Mouse (Mus musculus) lung, postnatal 10 days (tissue): Measurements from ENCODE around the gene Zfp663.

Source experiments
- DNase-seq: peaks from one replicate; pipeline ENCODE4 v3.0.0; 2021

Gene Zfp663

GRCm38 (mm10) chr2:165367868-165368439 lies 575 bp downstream of the Zfp663 start:
- peak; percentile 52 for DNase-seq

GRCm38 (mm10) chr2:165367047-165367520 lies 1.4 kb downstream of the Zfp663 start:
- DNase-seq = peak; percentile 84

GRCm38 (mm10) chr2:165364334-165365091 lies 4.0 kb downstream of the Zfp663 start:
- peak; percentile 71 for DNase-seq

- no peak for DNase-seq
Measured at GRCm38 (mm10) chr2:165363282-165363681, 5.2 kb downstream of the Zfp663 start.

- DNase-seq = peak; percentile 77
Measured at GRCm38 (mm10) chr2:165360861-165361260, 7.7 kb downstream of the Zfp663 start.

GRCm38 (mm10) chr2:165351828-165352513 lies 16.6 kb downstream of the Zfp663 start:
- DNase-seq = no peak

- peak; percentile 50 for DNase-seq
Measured at GRCm38 (mm10) chr2:165349466-165349865, 19.1 kb downstream of the Zfp663 start.

GRCm38 (mm10) chr2:165346180-165346579 lies 22.3 kb downstream of the Zfp663 start:
- DNase-seq = no peak

- DNase-seq = peak; percentile 77
Measured at GRCm38 (mm10) chr2:165337191-165337590, 31.3 kb downstream of the Zfp663 start.

GRCm38 (mm10) chr2:165332610-165333210 lies 35.8 kb downstream of the Zfp663 start:
- DNase-seq = peak; percentile 49

- DNase-seq = no peak
Measured at GRCm38 (mm10) chr2:165329703-165330102, 38.8 kb downstream of the Zfp663 start.

- DNase-seq = no peak
Measured at GRCm38 (mm10) chr2:165328746-165329145, 39.8 kb downstream of the Zfp663 start.

GRCm38 (mm10) chr2:165327386-165327785 lies 41.1 kb downstream of the Zfp663 start:
- no peak for DNase-seq

GRCm38 (mm10) chr2:165326304-165327190 lies 42.0 kb downstream of the Zfp663 start, which contains the start of gene Elmo2:
Gene Elmo2, minus strand, starts transcription at chr2:165326479.
- DNase-seq = peak; percentile 99

- peak; percentile 51 for DNase-seq
Measured at GRCm38 (mm10) chr2:165325521-165326303, 42.8 kb downstream of the Zfp663 start.

- DNase-seq = peak; percentile 68
Measured at GRCm38 (mm10) chr2:165323928-165324327, 44.6 kb downstream of the Zfp663 start.

GRCm38 (mm10) chr2:165323484-165323883 lies 45.0 kb downstream of the Zfp663 start:
- DNase-seq = peak; percentile 43

GRCm38 (mm10) chr2:165321981-165322735 lies 46.4 kb downstream of the Zfp663 start:
- no peak for DNase-seq

- DNase-seq = peak; percentile 64
Measured at GRCm38 (mm10) chr2:165321381-165321888, 47.1 kb downstream of the Zfp663 start.

- DNase-seq = peak; percentile 72
Measured at GRCm38 (mm10) chr2:165320531-165321150, 47.9 kb downstream of the Zfp663 start.
